Mouse (Mus musculus): ENCODE data around the gene Vamp8.

Vamp8 gene

GRCm38 (mm10) chr6:72357164-72358079 lies 33.1 kb downstream of the Vamp8 start:
- H3K36me3 ChIP-seq (ENCODE audit: insufficient read depth, low read length): peaks cover 44% of the 10 kb centered on the region
- no peaks in the 10 kb centered on the region for H3K9me3 ChIP-seq (ENCODE audit: low read length)
- H3K4me3 ChIP-seq (replicated peaks; ENCODE audit: low read length): no peak overlapping the region
- peaks cover 67% of the 10 kb centered on the region for H3K4me1 ChIP-seq (replicated peaks; ENCODE audit: low read depth, low read length)
- TF ChIP-seq POU5F1 (IDR thresholded peaks at IDR 0.05; ENCODE audit: borderline replicate concordance, low read length) (no peak), NANOG (IDR thresholded peaks at IDR 0.05; ENCODE audit: borderline replicate concordance, low read length) (no peak), CTCF (conservative IDR thresholded peaks at IDR 0.05; ENCODE audit: low read length) (no peak)
- peaks cover 24% of the 10 kb centered on the region for H3K27me3 ChIP-seq (ENCODE audit: insufficient read depth, low read length)

- Histone ChIP-seq H3K4me1 (replicated peaks; ENCODE audit: low read depth, low read length) (peaks cover 61% of the 10 kb centered on the region), H3K27me3 (ENCODE audit: insufficient read depth, low read length) (peaks cover 24% of the 10 kb centered on the region), H3K36me3 (ENCODE audit: insufficient read depth, low read length) (peaks cover 48% of the 10 kb centered on the region), H3K4me3 (replicated peaks; ENCODE audit: low read length) (peak overlapping the region; percentile 87), H3K9me3 (ENCODE audit: low read length) (no peaks in the 10 kb centered on the region)
- TF ChIP-seq POU5F1 (IDR thresholded peaks at IDR 0.05; ENCODE audit: borderline replicate concordance, low read length) (no peak), CTCF (conservative IDR thresholded peaks at IDR 0.05; ENCODE audit: low read length) (no peak), NANOG (IDR thresholded peaks at IDR 0.05; ENCODE audit: borderline replicate concordance, low read length) (no peak)
Observed at GRCm38 (mm10) chr6:72356001-72356532, 34.4 kb downstream of the Vamp8 start.

- Histone ChIP-seq H3K4me3 (replicated peaks; ENCODE audit: low read length) (peak within 1 kb of the TSS; percentile 87), H3K4me1 (replicated peaks; ENCODE audit: low read depth, low read length) (peaks cover 53% of the 10 kb centered on the region), H3K27me3 (ENCODE audit: insufficient read depth, low read length) (peaks cover 24% of the 10 kb centered on the region), H3K36me3 (ENCODE audit: insufficient read depth, low read length) (peaks cover 49% of the 10 kb centered on the region), H3K9me3 (ENCODE audit: low read length) (no peaks in the 10 kb centered on the region)
- TF ChIP-seq NANOG (IDR thresholded peaks at IDR 0.05; ENCODE audit: borderline replicate concordance, low read length): no peak
- TF ChIP-seq CTCF (conservative IDR thresholded peaks at IDR 0.05; ENCODE audit: low read length): no peak
- no peak for TF ChIP-seq POU5F1 (IDR thresholded peaks at IDR 0.05; ENCODE audit: borderline replicate concordance, low read length)
Observed at GRCm38 (mm10) chr6:72355066-72355911, 35.2 kb downstream of the Vamp8 start, which contains the start of gene Tmem150a. Gene Tmem150a, plus strand, starts transcription at chr6:72355447.

GRCm38 (mm10) chr6:72354025-72354424 lies 36.5 kb downstream of the Vamp8 start:
- H3K36me3 ChIP-seq (ENCODE audit: insufficient read depth, low read length): peaks cover 49% of the 10 kb centered on the region
- TF ChIP-seq POU5F1 (IDR thresholded peaks at IDR 0.05; ENCODE audit: borderline replicate concordance, low read length) (no peak), CTCF (conservative IDR thresholded peaks at IDR 0.05; ENCODE audit: low read length) (no peak), NANOG (IDR thresholded peaks at IDR 0.05; ENCODE audit: borderline replicate concordance, low read length) (no peak)
- peaks cover 43% of the 10 kb centered on the region for H3K4me1 ChIP-seq (replicated peaks; ENCODE audit: low read depth, low read length)
- H3K9me3 ChIP-seq (ENCODE audit: low read length): no peaks in the 10 kb centered on the region
- peaks cover 24% of the 10 kb centered on the region for H3K27me3 ChIP-seq (ENCODE audit: insufficient read depth, low read length)
- H3K4me3 ChIP-seq (replicated peaks; ENCODE audit: low read length): no peak overlapping the region

- Histone ChIP-seq H3K27me3 (ENCODE audit: insufficient read depth, low read length) (peaks cover 24% of the 10 kb centered on the region), H3K4me3 (replicated peaks; ENCODE audit: low read length) (no peak overlapping the region), H3K9me3 (ENCODE audit: low read length) (no peaks in the 10 kb centered on the region), H3K4me1 (replicated peaks; ENCODE audit: low read depth, low read length) (peaks cover 43% of the 10 kb centered on the region), H3K36me3 (ENCODE audit: insufficient read depth, low read length) (peaks cover 45% of the 10 kb centered on the region)
- TF ChIP-seq CTCF (conservative IDR thresholded peaks at IDR 0.05; ENCODE audit: low read length) (no peak), POU5F1 (IDR thresholded peaks at IDR 0.05; ENCODE audit: borderline replicate concordance, low read length) (no peak), NANOG (IDR thresholded peaks at IDR 0.05; ENCODE audit: borderline replicate concordance, low read length) (no peak)
Observed at GRCm38 (mm10) chr6:72352636-72353405, 37.7 kb downstream of the Vamp8 start.

GRCm38 (mm10) chr6:72350214-72350613 lies 40.3 kb downstream of the Vamp8 start:
- no peak overlapping the region for H3K4me3 ChIP-seq (replicated peaks; ENCODE audit: low read length)
- peaks cover 44% of the 10 kb centered on the region for H3K4me1 ChIP-seq (replicated peaks; ENCODE audit: low read depth, low read length)
- TF ChIP-seq CTCF (conservative IDR thresholded peaks at IDR 0.05; ENCODE audit: low read length): no peak
- TF ChIP-seq NANOG (IDR thresholded peaks at IDR 0.05; ENCODE audit: borderline replicate concordance, low read length): no peak
- TF ChIP-seq POU5F1 (IDR thresholded peaks at IDR 0.05; ENCODE audit: borderline replicate concordance, low read length): no peak
- peaks cover 10% of the 10 kb centered on the region for H3K27me3 ChIP-seq (ENCODE audit: insufficient read depth, low read length)
- peaks cover 36% of the 10 kb centered on the region for H3K36me3 ChIP-seq (ENCODE audit: insufficient read depth, low read length)
- H3K9me3 ChIP-seq (ENCODE audit: low read length): no peaks in the 10 kb centered on the region

GRCm38 (mm10) chr6:72348411-72348810 lies 42.1 kb downstream of the Vamp8 start:
- Histone ChIP-seq H3K36me3 (ENCODE audit: insufficient read depth, low read length) (peaks cover 36% of the 10 kb centered on the region), H3K27me3 (ENCODE audit: insufficient read depth, low read length) (no peaks in the 10 kb centered on the region; the same call in 1 of the 2 replicates), H3K9me3 (ENCODE audit: low read length) (no peaks in the 10 kb centered on the region), H3K4me1 (replicated peaks; ENCODE audit: low read depth, low read length) (peaks cover 48% of the 10 kb centered on the region), H3K4me3 (replicated peaks; ENCODE audit: low read length) (peak overlapping the region; percentile 88; the same call in 1 of the 2 replicates)
- TF ChIP-seq CTCF (conservative IDR thresholded peaks at IDR 0.05; ENCODE audit: low read length) (no peak), POU5F1 (IDR thresholded peaks at IDR 0.05; ENCODE audit: borderline replicate concordance, low read length) (no peak), NANOG (IDR thresholded peaks at IDR 0.05; ENCODE audit: borderline replicate concordance, low read length) (no peak)

Measured in E14TG2a.4 (cell line).